Mouse (Mus musculus): ENCODE data around the gene Caly. TPM values are rescaled to one million over a fixed set of nuclear protein-coding genes. Genes with fewer than 3 reads are reported as not detected.
A peak's percentile ranks its signal among the peaks of the same experiment; 100 is the strongest.

The Caly gene
- polyA plus RNA-seq, 1 experiment from 2014 or later: 7.2 TPM

GRCm38 (mm10) chr7:140104009-140104408, 21.7 kb upstream of the Caly start:
- WGBS: 86% methylated on average over 4 of the region's 4 CpGs
- no peak overlapping the region for H3K27ac ChIP-seq

GRCm38 (mm10) chr7:140101993-140102860, 19.9 kb upstream of the Caly start, which contains the start of gene Fuom:
Gene Fuom, minus strand, starts transcription at chr7:140102441.
- WGBS: 2% methylated on average over 30 of the region's 30 CpGs
- peak within 1 kb of the TSS; percentile 73 for H3K27ac ChIP-seq
- peak; percentile 78 for DNase-seq (ENCODE audit: low spot score)

More at GRCm38 (mm10) chr7:140104009-140104408, 21.7 kb upstream of the Caly start:
- peaks cover 18% of the 10 kb centered on the region for H3K27me3 ChIP-seq (ENCODE audit: insufficient read depth, poor library complexity, severe bottlenecking)
- H3K36me3 ChIP-seq: peaks cover 39% of the 10 kb centered on the region
- no peak overlapping the region for H3K4me3 ChIP-seq
- peaks cover 18% of the 10 kb centered on the region for H3K4me1 ChIP-seq (replicated peaks)
- no peaks in the 10 kb centered on the region for H3K9me3 ChIP-seq
- no peak for DNase-seq (ENCODE audit: low spot score)

GRCm38 (mm10) chr7:140101498-140101897, 19.1 kb upstream of the Caly start:
- no peak for DNase-seq (ENCODE audit: low spot score)
- Histone ChIP-seq H3K36me3 (peaks cover 14% of the 10 kb centered on the region), H3K27me3 (ENCODE audit: insufficient read depth, poor library complexity, severe bottlenecking) (peaks cover 18% of the 10 kb centered on the region), H3K4me3 (peak overlapping the region; percentile 55), H3K4me1 (replicated peaks) (peaks cover 18% of the 10 kb centered on the region), H3K27ac (peak overlapping the region; percentile 73), H3K9me3 (no peaks in the 10 kb centered on the region)
- 73% methylated on average over 10 of the region's 10 CpGs for WGBS

More at GRCm38 (mm10) chr7:140101993-140102860, 19.9 kb upstream of the Caly start, which contains the start of gene Fuom:
- Histone ChIP-seq H3K9me3 (no peaks in the 10 kb centered on the region), H3K36me3 (peaks cover 21% of the 10 kb centered on the region), H3K27me3 (ENCODE audit: insufficient read depth, poor library complexity, severe bottlenecking) (peaks cover 18% of the 10 kb centered on the region), H3K4me1 (replicated peaks) (peaks cover 18% of the 10 kb centered on the region), H3K4me3 (peak within 1 kb of the TSS; percentile 55)

- Histone ChIP-seq H3K4me1 (replicated peaks) (peaks cover 22% of the 10 kb centered on the region), H3K27ac (no peak overlapping the region), H3K27me3 (ENCODE audit: insufficient read depth, poor library complexity, severe bottlenecking) (peaks cover 18% of the 10 kb centered on the region), H3K36me3 (no peaks in the 10 kb centered on the region), H3K4me3 (no peak overlapping the region), H3K9me3 (no peaks in the 10 kb centered on the region)
- DNase-seq (ENCODE audit: low spot score): no peak
- WGBS: 88% methylated on average over 1 of the region's 1 CpGs
Observed at GRCm38 (mm10) chr7:140098466-140098865, 16.1 kb upstream of the Caly start.

- no peak overlapping the region for H3K27ac ChIP-seq
- H3K27me3 ChIP-seq (ENCODE audit: insufficient read depth, poor library complexity, severe bottlenecking): peaks cover 8% of the 10 kb centered on the region
- DNase-seq (ENCODE audit: low spot score): no peak
- H3K9me3 ChIP-seq: no peaks in the 10 kb centered on the region
- 0 out of 2 replicates have a peak, but pooled peaks cover 6% of the 10 kb centered on the region for H3K4me1 ChIP-seq (replicated peaks)
- H3K36me3 ChIP-seq: no peaks in the 10 kb centered on the region
- no peak overlapping the region for H3K4me3 ChIP-seq
Observed at GRCm38 (mm10) chr7:140096055-140096454, 13.7 kb upstream of the Caly start.

GRCm38 (mm10) chr7:140095556-140095955, 13.2 kb upstream of the Caly start:
- Histone ChIP-seq H3K27me3 (ENCODE audit: insufficient read depth, poor library complexity, severe bottlenecking) (0 out of 2 replicates have a peak, but pooled peaks cover 3% of the 10 kb centered on the region), H3K4me3 (no peak overlapping the region), H3K27ac (no peak overlapping the region), H3K4me1 (replicated peaks) (0 out of 2 replicates have a peak, but pooled peaks cover 4% of the 10 kb centered on the region), H3K36me3 (no peaks in the 10 kb centered on the region), H3K9me3 (no peaks in the 10 kb centered on the region)
- WGBS: 70% methylated on average over 1 of the region's 1 CpGs
- no peak for DNase-seq (ENCODE audit: low spot score)

GRCm38 (mm10) chr7:140094954-140095353, 12.6 kb upstream of the Caly start:
- Histone ChIP-seq H3K27ac (no peak overlapping the region), H3K27me3 (ENCODE audit: insufficient read depth, poor library complexity, severe bottlenecking) (0 out of 2 replicates have a peak, but pooled peaks cover 2% of the 10 kb centered on the region), H3K4me1 (replicated peaks) (0 out of 2 replicates have a peak, but pooled peaks cover 4% of the 10 kb centered on the region), H3K4me3 (no peak overlapping the region), H3K9me3 (no peaks in the 10 kb centered on the region), H3K36me3 (no peaks in the 10 kb centered on the region)
- no peak for DNase-seq (ENCODE audit: low spot score)
- WGBS: 67% methylated on average over 5 of the region's 5 CpGs

GRCm38 (mm10) chr7:140092924-140093528, 10.7 kb upstream of the Caly start, which contains the start of gene Prap1:
Gene Prap1, plus strand, starts transcription at chr7:140093395.
- Histone ChIP-seq H3K27ac (no peak within 1 kb of the TSS), H3K4me3 (no peak within 1 kb of the TSS), H3K4me1 (replicated peaks) (0 out of 2 replicates have a peak, but pooled peaks cover 4% of the 10 kb centered on the region), H3K36me3 (no peaks in the 10 kb centered on the region), H3K9me3 (no peaks in the 10 kb centered on the region), H3K27me3 (ENCODE audit: insufficient read depth, poor library complexity, severe bottlenecking) (no peaks in the 10 kb centered on the region)
- DNase-seq (ENCODE audit: low spot score): no peak
- WGBS: 70% methylated on average over 5 of the region's 5 CpGs

- no peaks in the 10 kb centered on the region for H3K27me3 ChIP-seq (ENCODE audit: insufficient read depth, poor library complexity, severe bottlenecking)
- no peak for DNase-seq (ENCODE audit: low spot score)
- H3K4me3 ChIP-seq: no peak overlapping the region
- H3K4me1 ChIP-seq (replicated peaks): 0 out of 2 replicates have a peak, but pooled peaks cover 4% of the 10 kb centered on the region
- no peaks in the 10 kb centered on the region for H3K9me3 ChIP-seq
- 83% methylated on average over 10 of the region's 10 CpGs for WGBS
- H3K36me3 ChIP-seq: no peaks in the 10 kb centered on the region
- H3K27ac ChIP-seq: no peak overlapping the region
Observed at GRCm38 (mm10) chr7:140090601-140091000, 8.3 kb upstream of the Caly start.

GRCm38 (mm10) chr7:140081408-140082241, 723 bp downstream of the Caly start:
- Histone ChIP-seq H3K4me1 (replicated peaks) (peaks cover 32% of the 10 kb centered on the region), H3K36me3 (no peaks in the 10 kb centered on the region), H3K4me3 (peak overlapping the region; percentile 48), H3K27ac (peak overlapping the region; percentile 56; the same call in 1 of the 2 replicates), H3K9me3 (no peaks in the 10 kb centered on the region), H3K27me3 (ENCODE audit: insufficient read depth, poor library complexity, severe bottlenecking) (peaks cover 43% of the 10 kb centered on the region)
- WGBS: 16% methylated on average over 20 of the region's 20 CpGs
- peak; percentile 10 for DNase-seq (ENCODE audit: low spot score)

- peaks cover 43% of the 10 kb centered on the region for H3K27me3 ChIP-seq (ENCODE audit: insufficient read depth, poor library complexity, severe bottlenecking)
- WGBS: 3% methylated on average over 24 of the region's 24 CpGs
- peak overlapping the region; percentile 82 for H3K27ac ChIP-seq
- no peaks in the 10 kb centered on the region for H3K36me3 ChIP-seq
- DNase-seq (ENCODE audit: low spot score): peak; percentile 91
- peaks cover 32% of the 10 kb centered on the region for H3K4me1 ChIP-seq (replicated peaks)
- H3K4me3 ChIP-seq: peak overlapping the region; percentile 48
- no peaks in the 10 kb centered on the region for H3K9me3 ChIP-seq
Observed at GRCm38 (mm10) chr7:140080503-140081156, 1.7 kb downstream of the Caly start.

- DNase-seq (ENCODE audit: low spot score): peak; percentile 74
- Histone ChIP-seq H3K36me3 (no peaks in the 10 kb centered on the region), H3K27me3 (ENCODE audit: insufficient read depth, poor library complexity, severe bottlenecking) (peaks cover 43% of the 10 kb centered on the region), H3K4me1 (replicated peaks) (peaks cover 32% of the 10 kb centered on the region), H3K4me3 (no peak overlapping the region), H3K27ac (no peak overlapping the region), H3K9me3 (no peaks in the 10 kb centered on the region)
- 7% methylated on average over 5 of the region's 5 CpGs for WGBS
Observed at GRCm38 (mm10) chr7:140078711-140079110, 3.6 kb downstream of the Caly start.

Measured in hindbrain, embryonic 10.5 days (tissue).